ENCODE assay signal across 8 mouse cellular contexts in genomic region chr16:35982902-35983516, GRCm38 (mm10). TPM values are rescaled to one million over a fixed set of nuclear protein-coding genes. Genes with fewer than 3 reads are reported as not detected.
DNase-seq lines count a peak whose midpoint lies in the region; ATAC-seq and TF ChIP-seq lines count a peak whose summit lies in the region.

No protein-coding gene starts in this region.

- no peaks in the 10 kb centered on the region for H3K36me3 ChIP-seq in hindbrain, embryonic 14.5 days (replicated peaks; ENCODE audit: control insufficient read depth, insufficient read depth)

- peak overlapping the region; percentile 74 for H3K4me3 ChIP-seq in hindbrain, embryonic 14.5 days (replicated peaks; ENCODE audit: low read length)

- WGBS in hindbrain, embryonic 14.5 days: under 1% methylated on average over 51 of the region's 54 CpGs

- peak; percentile 72 for ATAC-seq in Patski
- peak; percentile 95 for ATAC-seq in hindbrain, embryonic 14.5 days (ENCODE audit: low FRiP score)

- DNase-seq in Patski (ENCODE audit: low read depth, low spot score): peak; percentile 44
- DNase-seq in cerebellum, postnatal 14 days: peak; percentile 90 to 95
- peak; percentile 80 to 82 for DNase-seq in frontal cortex, postnatal 25 days (ENCODE audit: low spot score in 2 of 2)
- DNase-seq in hindbrain, embryonic 14.5 days (ENCODE audit: low spot score): peak; percentile 93
- DNase-seq in layer of hippocampus, postnatal 36 days: peak; percentile 92 to 94
- peak; percentile 88 for DNase-seq in lung, postnatal 36 days
- DNase-seq in retina, postnatal 1 day: peak; percentile 95
- peak; percentile 83 to 84 for DNase-seq in urinary bladder, adult 18-20 months (ENCODE audit: low spot score in 2 of 2)

- CTCF ChIA-PET in Patski (lab: Charles Lee): no interaction called here

- no peak for TF ChIP-seq CTCF in Patski (IDR thresholded peaks at IDR 0.05)

- H3K4me2 ChIP-seq in hindbrain, embryonic 14.5 days (replicated peaks): peak overlapping the region; percentile 73

- H3K4me1 ChIP-seq in hindbrain, embryonic 14.5 days (replicated peaks; ENCODE audit: control insufficient read depth, insufficient read depth, low read length): peaks cover 11% of the 10 kb centered on the region

- H3K27ac ChIP-seq in hindbrain, embryonic 14.5 days: peak overlapping the region; percentile 97

- no peaks in the 10 kb centered on the region for H3K9me3 ChIP-seq in hindbrain, embryonic 14.5 days (ENCODE audit: control insufficient read depth, low read length)

- H3K9ac ChIP-seq in hindbrain, embryonic 14.5 days: peak overlapping the region; percentile 86

- in situ Hi-C loops in Patski (cut with MboI; ENCODE audit: low pct_unique_long_range_greater_than_20kb): no loop called here

- POLR2A ChIA-PET in Patski (lab: Charles Lee): interaction anchor here (0.7 kb wide), 2 partner anchors 11 to 1544 kb away, joined by 5 to 7 read pairs; no protein-coding TSS in a partner anchor

- no peaks in the 10 kb centered on the region for H3K27me3 ChIP-seq in Patski
- H3K27me3 ChIP-seq in hindbrain, embryonic 14.5 days (ENCODE audit: control insufficient read depth, insufficient read depth, low read length): no peaks in the 10 kb centered on the region

RNA-seq across cellular contexts. Expression of gene Kpna1, which starts 4.5 kb away (rescaled TPM):
- 28.6 TPM for polyA plus RNA-seq in Patski (2021)
- polyA plus RNA-seq in hindbrain, embryonic 14.5 days (2014; fragmentation: Nextera tagmentation; extraction: Ambion mirVana): 90.4 and 105 TPM in 2 replicates
- 100 to 1,000 TPM; 134 to 153 TPM for total RNA-seq in layer of hippocampus, postnatal 36 days (2021)

RNA-seq across cellular contexts. Expression of gene Dtx3l, which starts 44.1 kb away (rescaled TPM):
- 8.2 TPM for polyA plus RNA-seq in Patski (2021)
- polyA plus RNA-seq in hindbrain, embryonic 14.5 days (2014; fragmentation: Nextera tagmentation; extraction: Ambion mirVana): 1.2 and 1.7 TPM in 2 replicates
- total RNA-seq in layer of hippocampus, postnatal 36 days (2021): 1 to 10 TPM; 4.3 to 4.4 TPM

RNA-seq across cellular contexts. Expression of gene Parp9, which starts 44.7 kb away (rescaled TPM):
- 21.2 TPM for polyA plus RNA-seq in Patski (2021)
- polyA plus RNA-seq in hindbrain, embryonic 14.5 days (2014; fragmentation: Nextera tagmentation; extraction: Ambion mirVana): 2.2 and 2.6 TPM in 2 replicates
- 1 to 10 TPM; 3.2 to 3.3 TPM for total RNA-seq in layer of hippocampus, postnatal 36 days (2021)

RNA-seq across cellular contexts. Expression of gene Wdr5b, which starts 58.0 kb away (rescaled TPM):
- 1.9 TPM for polyA plus RNA-seq in Patski (2021)
- polyA plus RNA-seq in hindbrain, embryonic 14.5 days (2014; fragmentation: Nextera tagmentation; extraction: Ambion mirVana): 12.9 and 13.7 TPM in 2 replicates
- total RNA-seq in layer of hippocampus, postnatal 36 days (2021): 1 to 10 TPM; 5.4 to 5.8 TPM

Comparison
In these comparisons a context has a peak if more than half of its experiments do, and no peak if none do; other contexts are left out.
1. Peak in every context shown above with its lines: DNase-seq, ATAC-seq, H3K4me3 ChIP-seq and H3K27ac ChIP-seq.
2. DNase-seq: peak in every context shown above with its lines; median percentile 95 in retina, postnatal 1 day; 93 in hindbrain, embryonic 14.5 days; 93 in layer of hippocampus, postnatal 36 days; 92 in cerebellum, postnatal 14 days; 88 in lung, postnatal 36 days; 84 in urinary bladder, adult 18-20 months; 81 in frontal cortex, postnatal 25 days; 44 in Patski.